Mouse (Mus musculus): Measurements from ENCODE around the gene Cryge. TPM values are rescaled to one million over a fixed set of nuclear protein-coding genes. Genes with fewer than 3 reads are reported as not detected.

The Cryge gene
- not detected for total RNA-seq (2023)

GRCm38 (mm10) chr1:65050952-65051351, at the start of gene Cryge:
Gene Cryge (minus strand): TSS chr1:65051149.

GRCm38 (mm10) chr1:65082188-65082587, 31.2 kb upstream of the Cryge start, which contains the start of gene Crygb:
Gene Crygb (minus strand): TSS chr1:65082288.

GRCm38 (mm10) chr1:65073589-65073988, 22.6 kb upstream of the Cryge start, which contains the start of gene Crygc:
Gene Crygc (minus strand): TSS chr1:65073689.

GRCm38 (mm10) chr1:65063352-65063751, 12.4 kb upstream of the Cryge start, which contains the start of gene Crygd:
Gene Crygd (minus strand): TSS chr1:65063452.

GRCm38 (mm10) chr1:65032641-65033040, 18.3 kb downstream of the Cryge start, which contains the start of gene Akr1cl:
Gene Akr1cl (minus strand): TSS chr1:65032759.

Other genes with a start within 250 kb of the Cryge start
- 100 to 1,000 TPM; 108 to 128 TPM for gene Plekhm3, start 94.3 kb downstream of the Cryge start, total RNA-seq (2023)
- not detected for gene Akr1cl, start 18.4 kb downstream of the Cryge start, total RNA-seq (2023)
- not detected for gene Crygd, start 12.3 kb upstream of the Cryge start, total RNA-seq (2023)
- gene Crygc, start 22.5 kb upstream of the Cryge start, total RNA-seq (2023), result not detected
- not detected for gene Crygb, start 31.1 kb upstream of the Cryge start, total RNA-seq (2023)
- gene Cryga, start 52.2 kb upstream of the Cryge start, total RNA-seq (2023), result not detected
- gene Gm28845, start 68.4 kb upstream of the Cryge start, total RNA-seq (2023), result not detected
- not detected for gene D630023F18Rik, start 72.1 kb upstream of the Cryge start, total RNA-seq (2023)
- 100 to 1,000 TPM; 126 to 135 TPM for gene Idh1, start 135.4 kb upstream of the Cryge start, total RNA-seq (2023)
- 10 to 100 TPM; 54.3 to 59.8 TPM for gene Pikfyve, start 135.5 kb upstream of the Cryge start, total RNA-seq (2023)
- not detected for gene Pth2r, start 230.9 kb upstream of the Cryge start, total RNA-seq (2023)

Data from monocyte, adult 59 days (primary cell).